Mouse (Mus musculus) T-helper 2 cell (primary cell): ENCODE results near the gene Crtc1.

ENCODE experiments used
- in situ Hi-C: fragments of 300-600 bp; cut with MboI, MseI; formaldehyde crosslinking; loops from one replicate; pipeline ENCODE4 v1.15.1; 2025; ENCODE audit warnings: high pct_unique_total_duplicates

Gene Crtc1

GRCm38 (mm10) chr8:70439055-70439847 is at the start of gene Crtc1:
Gene Crtc1, minus strand, starts transcription at chr8:70439579.
- in situ Hi-C loops = no loop called here

GRCm38 (mm10) chr8:70488931-70489470 is 49.6 kb upstream of the Crtc1 start:
- in situ Hi-C loops = no loop called here

- in situ Hi-C loops = no loop called here
These were observed 48.8 kb upstream of the Crtc1 start for GRCm38 (mm10) chr8:70487993-70488796.

- in situ Hi-C loops = no loop called here
These were observed 47.7 kb upstream of the Crtc1 start, which contains the start of gene Tmem59l for GRCm38 (mm10) chr8:70486941-70487520. Gene Tmem59l, minus strand, starts transcription at chr8:70487358.

- in situ Hi-C loops = no loop called here
These were observed 46.9 kb upstream of the Crtc1 start for GRCm38 (mm10) chr8:70486191-70486681.

GRCm38 (mm10) chr8:70482943-70483342 is 43.6 kb upstream of the Crtc1 start:
- in situ Hi-C loops = no loop called here

GRCm38 (mm10) chr8:70481908-70482307 is 42.5 kb upstream of the Crtc1 start:
- in situ Hi-C loops = no loop called here

GRCm38 (mm10) chr8:70477269-70477982 is 38.0 kb upstream of the Crtc1 start:
- in situ Hi-C loops = no loop called here

- in situ Hi-C loops = no loop called here
These were observed 37.2 kb upstream of the Crtc1 start, which contains the start of gene Klhl26 for GRCm38 (mm10) chr8:70476333-70477268. Gene Klhl26, minus strand, starts transcription at chr8:70476968.

GRCm38 (mm10) chr8:70471856-70472255 is 32.5 kb upstream of the Crtc1 start:
- in situ Hi-C loops = no loop called here

GRCm38 (mm10) chr8:70469938-70470337 is 30.6 kb upstream of the Crtc1 start:
- in situ Hi-C loops = no loop called here

GRCm38 (mm10) chr8:70469295-70469916 is 30.0 kb upstream of the Crtc1 start:
- in situ Hi-C loops = no loop called here

GRCm38 (mm10) chr8:70468733-70469132 is 29.4 kb upstream of the Crtc1 start:
- in situ Hi-C loops = no loop called here

- in situ Hi-C loops = no loop called here
These were observed 28.5 kb upstream of the Crtc1 start for GRCm38 (mm10) chr8:70467907-70468306.

GRCm38 (mm10) chr8:70467229-70467725 is 27.9 kb upstream of the Crtc1 start:
- in situ Hi-C loops = no loop called here

GRCm38 (mm10) chr8:70466771-70467170 is 27.4 kb upstream of the Crtc1 start:
- in situ Hi-C loops = no loop called here

- in situ Hi-C loops = no loop called here
These were observed 26.9 kb upstream of the Crtc1 start for GRCm38 (mm10) chr8:70466305-70466704.

- in situ Hi-C loops = no loop called here
These were observed 26.3 kb upstream of the Crtc1 start for GRCm38 (mm10) chr8:70465701-70466100.

- in situ Hi-C loops = loop anchor here (5.0 kb wide), 1 partner anchor 72 kb away; no protein-coding TSS in a partner anchor
These were observed 24.8 kb upstream of the Crtc1 start for GRCm38 (mm10) chr8:70464162-70464561.
